Mouse (Mus musculus) heart, postnatal 36 days (tissue): ENCODE data around the gene Abr. TPM values are rescaled to one million over a fixed set of nuclear protein-coding genes. Genes with fewer than 3 reads are reported as not detected.

ENCODE experiments used
- DNase-seq, 2 experiments: peaks; one replicate each; pipeline ENCODE4 v3.0.0; 2021 to 2022
- intact Hi-C: fragments of 180-260 bp; cut with DNase I; formaldehyde crosslinking; loops from one replicate; pipeline ENCODE4 v1.15.1; 2025
- total RNA-seq, 2 experiments: library from RNA; stranded (reverse); gene quantifications; 2 replicates each; pipeline ENCODE4 v1.2.3; 2021

Gene Abr
- total RNA-seq, 2 experiments from 2014 or later, result 25.8 TPM

- intact Hi-C loops, result no loop called here
- no peak for DNase-seq
Measured at GRCm38 (mm10) chr11:76476376-76477094, 145.6 kb downstream of the Abr start.

- intact Hi-C loops, result no loop called here
- no peak for DNase-seq
Measured at GRCm38 (mm10) chr11:76472617-76473016, 149.5 kb downstream of the Abr start.

- no peak for DNase-seq
- intact Hi-C loops, result no loop called here
Measured at GRCm38 (mm10) chr11:76469311-76469998, 152.7 kb downstream of the Abr start.

- intact Hi-C loops, result no loop called here
- DNase-seq, result no peak
Measured at GRCm38 (mm10) chr11:76468347-76468746, 153.8 kb downstream of the Abr start.

- no peak for DNase-seq
- intact Hi-C loops, result no loop called here
Measured at GRCm38 (mm10) chr11:76467487-76468005, 154.6 kb downstream of the Abr start.

- intact Hi-C loops, result no loop called here
- no peak for DNase-seq
Measured at GRCm38 (mm10) chr11:76467073-76467472, 155.0 kb downstream of the Abr start.

GRCm38 (mm10) chr11:76465879-76466278 lies 156.2 kb downstream of the Abr start:
- no peak for DNase-seq

GRCm38 (mm10) chr11:76461696-76462095 lies 160.4 kb downstream of the Abr start:
- intact Hi-C loops, result no loop called here
- DNase-seq, result no peak

More at GRCm38 (mm10) chr11:76465879-76466278, 156.2 kb downstream of the Abr start:
- intact Hi-C loops, result no loop called here

- intact Hi-C loops, result no loop called here
- DNase-seq, result no peak
Measured at GRCm38 (mm10) chr11:76461201-76461600, 160.9 kb downstream of the Abr start.

- intact Hi-C loops, result loop anchor here (5.0 kb wide), 1 partner anchor 188 kb away; no protein-coding TSS in a partner anchor
Measured at GRCm38 (mm10) chr11:76459489-76459888, 162.6 kb downstream of the Abr start.

GRCm38 (mm10) chr11:76458730-76459129 lies 163.4 kb downstream of the Abr start:
- intact Hi-C loops, result loop anchor here (5.0 kb wide), 1 partner anchor 189 kb away; no protein-coding TSS in a partner anchor
- DNase-seq, result no peak

More at GRCm38 (mm10) chr11:76459489-76459888, 162.6 kb downstream of the Abr start:
- DNase-seq, result no peak

GRCm38 (mm10) chr11:76456897-76457296 lies 165.2 kb downstream of the Abr start:
- intact Hi-C loops, result loop anchor here (1.0 to 5.0 kb wide), 3 partner anchors 37 to 190 kb away; no protein-coding TSS in a partner anchor

GRCm38 (mm10) chr11:76456233-76456632 lies 165.9 kb downstream of the Abr start:
- DNase-seq, result peak; percentile 86 to 94
- intact Hi-C loops, result loop anchor here (1.0 to 5.0 kb wide), 3 partner anchors 38 to 191 kb away; no protein-coding TSS in a partner anchor

More at GRCm38 (mm10) chr11:76456897-76457296, 165.2 kb downstream of the Abr start:
- DNase-seq, result no peak

- peak; percentile 74 to 77 for DNase-seq
- intact Hi-C loops, result loop anchor here (2.0 kb wide), 2 partner anchors 36 to 202 kb away; no protein-coding TSS in a partner anchor
Measured at GRCm38 (mm10) chr11:76454492-76454891, 167.6 kb downstream of the Abr start.

- intact Hi-C loops, result no loop called here
- no peak for DNase-seq
Measured at GRCm38 (mm10) chr11:76450202-76450561, 171.9 kb downstream of the Abr start.

- DNase-seq, result peak; percentile 43 to 59
- intact Hi-C loops, result no loop called here
Measured at GRCm38 (mm10) chr11:76449520-76450201, 172.5 kb downstream of the Abr start.

- no peak for DNase-seq
- intact Hi-C loops, result no loop called here
Measured at GRCm38 (mm10) chr11:76446251-76446650, 175.9 kb downstream of the Abr start.

GRCm38 (mm10) chr11:76445459-76445858 lies 176.7 kb downstream of the Abr start:
- intact Hi-C loops, result no loop called here
- no peak for DNase-seq

- DNase-seq, result no peak
- intact Hi-C loops, result no loop called here
Measured at GRCm38 (mm10) chr11:76439666-76440065, 182.4 kb downstream of the Abr start.

GRCm38 (mm10) chr11:76436864-76437437 lies 185.2 kb downstream of the Abr start:
- intact Hi-C loops, result no loop called here
- peak; percentile 65 to 66 for DNase-seq
